ENCODE assay signal across 23 mouse cellular contexts in the genomic region with DNA sequence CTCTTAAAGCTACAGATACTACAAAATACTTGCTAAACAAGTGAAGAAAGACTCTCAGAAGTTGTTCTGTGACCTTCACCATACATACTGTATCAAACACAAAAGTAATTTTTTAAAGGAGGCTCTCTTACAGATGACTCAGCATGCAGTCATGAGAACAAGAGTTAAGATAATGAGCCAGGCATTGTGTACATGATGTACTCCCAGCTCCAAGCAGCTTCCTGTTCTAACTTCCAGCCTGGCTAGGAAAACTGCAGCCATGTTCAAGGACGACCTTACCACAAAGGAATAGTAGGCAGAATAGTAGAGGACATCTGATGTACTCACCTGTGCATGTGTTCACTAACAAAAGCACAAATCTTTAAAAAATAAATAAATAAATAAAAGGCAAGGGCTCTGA. TPM values are rescaled to one million over a fixed set of nuclear protein-coding genes. Genes with fewer than 3 reads are reported as not detected.
A peak's percentile ranks its signal among the peaks of the same experiment; 100 is the strongest.
DNase-seq lines count a peak whose midpoint lies in the region; ATAC-seq and TF ChIP-seq lines count a peak whose summit lies in the region.
"Had no signal": no experiment of that assay in that cellular context is flagged by ENCODE, and none has a peak within 500 bp of the region (broad histone marks: within the 10 kb centered on the region; RNA-seq: fewer than 3 reads in every experiment).

No protein-coding gene starts in this region.

- no peak for DNase-seq in liver, postnatal 0 days
- DNase-seq in liver, embryonic 11.5 days (ENCODE audit: low spot score), result no peak
- peak; percentile 67 for DNase-seq in 3T3-L1 (ENCODE audit: low read depth, low spot score)
- no peak for DNase-seq in stomach, postnatal 0 days (ENCODE audit: low spot score)
- DNase-seq in right cerebral cortex, adult 18-20 months, result no peak
- DNase-seq: adrenal gland, adult 8-10 months; adrenal gland, postnatal 14 days; cerebellum, adult 11-12 months; cerebellum, adult 2 months; cerebellum, adult 9-10 months; cerebellum, postnatal 25 days; forebrain, postnatal 0 days had no signal

- TF ChIP-seq EP300 in liver, postnatal 0 days (IDR thresholded peaks at IDR 0.05; ENCODE audit: low read depth), result peak; percentile 19; the same call in 1 of the 2 replicates
- TF ChIP-seq EP300 in stomach, postnatal 0 days (optimal IDR thresholded peaks at IDR 0.05), result no peak

- H3K9ac ChIP-seq in liver, postnatal 0 days (replicated peaks), result no peak overlapping the region
- H3K9ac ChIP-seq in liver, embryonic 11.5 days (ENCODE audit: low read depth, low read length), result no peak overlapping the region
- H3K9ac ChIP-seq in stomach, postnatal 0 days (ENCODE audit: low read length), result no peak overlapping the region
- H3K9ac ChIP-seq: embryonic facial prominence, embryonic 12.5 days; forebrain, embryonic 13.5 days; forebrain, embryonic 15.5 days; forebrain, postnatal 0 days had no signal

- no peaks in the 10 kb centered on the region for H3K9me3 ChIP-seq in liver, postnatal 0 days (ENCODE audit: low read length)
- no peaks in the 10 kb centered on the region for H3K9me3 ChIP-seq in liver, embryonic 11.5 days (ENCODE audit: control insufficient read depth, low read length)
- no peaks in the 10 kb centered on the region for H3K9me3 ChIP-seq in stomach, postnatal 0 days (ENCODE audit: control insufficient read depth, low read length)
- H3K9me3 ChIP-seq: embryonic facial prominence, embryonic 10.5 days; embryonic facial prominence, embryonic 12.5 days; forebrain, embryonic 13.5 days; forebrain, embryonic 15.5 days; G1E had no signal

- 73% methylated on average over 1 of the region's 1 CpGs for WGBS in liver, postnatal 0 days (ENCODE audit: insufficient replicate concordance)
- WGBS in liver, embryonic 11.5 days, result 79% methylated on average over 1 of the region's 1 CpGs
- 73% methylated on average over 1 of the region's 1 CpGs for WGBS in stomach, postnatal 0 days

- H3K36me3 ChIP-seq in liver, postnatal 0 days (replicated peaks; ENCODE audit: insufficient read depth, low read length), result peaks cover 90% of the 10 kb centered on the region
- peaks cover 70% of the 10 kb centered on the region for H3K36me3 ChIP-seq in liver, embryonic 11.5 days (ENCODE audit: control insufficient read depth, insufficient read depth, low read length)
- H3K36me3 ChIP-seq in stomach, postnatal 0 days (ENCODE audit: control insufficient read depth, insufficient read depth, low read length), result peaks cover 42% of the 10 kb centered on the region

- no peak overlapping the region for H3K4me2 ChIP-seq in liver, postnatal 0 days (ENCODE audit: low read depth, low read length)
- H3K4me2 ChIP-seq in liver, embryonic 11.5 days, result no peak overlapping the region
- no peak overlapping the region for H3K4me2 ChIP-seq in stomach, postnatal 0 days (replicated peaks; ENCODE audit: low read depth)
- H3K4me2 ChIP-seq: embryonic facial prominence, embryonic 12.5 days; forebrain, embryonic 13.5 days; forebrain, embryonic 15.5 days had no signal

- ATAC-seq in liver, postnatal 0 days, result no peak
- no peak for ATAC-seq in liver, embryonic 11.5 days (replicated peaks; ENCODE audit: low FRiP score)
- peak; percentile 80 for ATAC-seq in stomach, postnatal 0 days (ENCODE audit: low FRiP score, low TSS enrichment)
- ATAC-seq: activated CD4-positive, CD25-positive, alpha-beta regulatory T cell, adult 4 months; CD4-positive, CD25-positive, alpha-beta regulatory T cell, adult 4 months; forebrain, embryonic 13.5 days; forebrain, embryonic 15.5 days; forebrain, postnatal 0 days; Patski had no signal

- no peak overlapping the region for H3K27ac ChIP-seq in liver, postnatal 0 days (ENCODE audit: low read depth)
- H3K27ac ChIP-seq in liver, embryonic 11.5 days (ENCODE audit: low read depth, low read length), result no peak overlapping the region
- H3K27ac ChIP-seq in stomach, postnatal 0 days (replicated peaks), result no peak overlapping the region
- H3K27ac ChIP-seq: embryonic facial prominence, embryonic 10.5 days; embryonic facial prominence, embryonic 12.5 days; forebrain, embryonic 13.5 days; forebrain, embryonic 15.5 days had no signal

- no peaks in the 10 kb centered on the region for H3K27me3 ChIP-seq in liver, postnatal 0 days (ENCODE audit: insufficient read depth, low read length)
- H3K27me3 ChIP-seq in liver, embryonic 11.5 days (replicated peaks; ENCODE audit: control insufficient read depth, insufficient read depth, low read length), result no peaks in the 10 kb centered on the region
- H3K27me3 ChIP-seq in stomach, postnatal 0 days (ENCODE audit: control insufficient read depth, insufficient read depth, low read length), result no peaks in the 10 kb centered on the region
- H3K27me3 ChIP-seq: CH12.LX; embryonic facial prominence, embryonic 12.5 days; forebrain, embryonic 13.5 days; forebrain, embryonic 15.5 days; Patski had no signal

- no peak overlapping the region for H3K4me3 ChIP-seq in liver, postnatal 0 days (ENCODE audit: low read depth, low read length)
- H3K4me3 ChIP-seq in liver, embryonic 11.5 days (ENCODE audit: low read depth, low read length), result no peak overlapping the region
- no peak overlapping the region for H3K4me3 ChIP-seq in stomach, postnatal 0 days (ENCODE audit: low read depth, low read length)
- H3K4me3 ChIP-seq: embryonic facial prominence, embryonic 10.5 days; embryonic facial prominence, embryonic 12.5 days; forebrain, embryonic 13.5 days; forebrain, embryonic 15.5 days had no signal

- no peak for TF ChIP-seq CTCF in liver, postnatal 0 days (IDR thresholded peaks at IDR 0.05; ENCODE audit: low read depth)
- no peak for TF ChIP-seq CTCF in stomach, postnatal 0 days (IDR thresholded peaks at IDR 0.05; ENCODE audit: low read depth)

- no peaks in the 10 kb centered on the region for H3K4me1 ChIP-seq in liver, postnatal 0 days (ENCODE audit: insufficient read depth)
- 0 out of 2 replicates have a peak, but pooled peaks cover 6% of the 10 kb centered on the region for H3K4me1 ChIP-seq in liver, embryonic 11.5 days (replicated peaks; ENCODE audit: control insufficient read depth, insufficient read depth, low read length)
- no peaks in the 10 kb centered on the region for H3K4me1 ChIP-seq in stomach, postnatal 0 days (replicated peaks; ENCODE audit: control insufficient read depth, insufficient read depth)
- H3K4me1 ChIP-seq: embryonic facial prominence, embryonic 10.5 days; embryonic facial prominence, embryonic 12.5 days; forebrain, embryonic 13.5 days; forebrain, embryonic 15.5 days had no signal

RNA-seq across cellular contexts. Expression of gene Nfx1, which starts 29.6 kb away (rescaled TPM):
- polyA plus RNA-seq in liver, postnatal 0 days (2015; fragmentation: Nextera tagmentation; extraction: Ambion mirVana), result 18.2 and 19.4 TPM in 2 replicates
- 89.0 and 97.5 TPM in 2 replicates for polyA plus RNA-seq in liver, embryonic 11.5 days (2014; fragmentation: Nextera tagmentation; extraction: Ambion mirVana)
- 27.9 and 28.5 TPM in 2 replicates for polyA plus RNA-seq in stomach, postnatal 0 days (2015; fragmentation: Nextera tagmentation; extraction: Ambion mirVana)

RNA-seq across cellular contexts. Expression of gene Aqp7, which starts 47.7 kb away (rescaled TPM):
- polyA plus RNA-seq in liver, postnatal 0 days (2015; fragmentation: Nextera tagmentation; extraction: Ambion mirVana), result 2.1 and 2.3 TPM in 2 replicates
- 0.86 and 1.2 TPM in 2 replicates for polyA plus RNA-seq in liver, embryonic 11.5 days (2014; fragmentation: Nextera tagmentation; extraction: Ambion mirVana)
- 0.39 and 0.47 TPM in 2 replicates for polyA plus RNA-seq in stomach, postnatal 0 days (2015; fragmentation: Nextera tagmentation; extraction: Ambion mirVana)
- polyA plus RNA-seq: CD4-positive, CD25-positive, alpha-beta regulatory T cell, adult 4 months; cerebellum, adult 2 months; cortical plate, adult 2 months; embryonic facial prominence, embryonic 10.5 days; embryonic facial prominence, embryonic 12.5 days; forebrain, embryonic 11.5 days; forebrain, embryonic 13.5 days; forebrain, embryonic 15.5 days; forebrain, postnatal 0 days; G1E had no signal

RNA-seq across cellular contexts. Expression of gene Chmp5, which starts 52.1 kb away (rescaled TPM):
- polyA plus RNA-seq in liver, postnatal 0 days (2015; fragmentation: Nextera tagmentation; extraction: Ambion mirVana), result 46.6 and 49.3 TPM in 2 replicates
- polyA plus RNA-seq in liver, embryonic 11.5 days (2014; fragmentation: Nextera tagmentation; extraction: Ambion mirVana), result 70.7 and 74.6 TPM in 2 replicates
- polyA plus RNA-seq in stomach, postnatal 0 days (2015; fragmentation: Nextera tagmentation; extraction: Ambion mirVana), result 121 and 125 TPM in 2 replicates

RNA-seq across cellular contexts. Expression of gene Bag1, which starts 52.2 kb away (rescaled TPM):
- polyA plus RNA-seq in liver, postnatal 0 days (2015; fragmentation: Nextera tagmentation; extraction: Ambion mirVana), result 128 and 136 TPM in 2 replicates
- polyA plus RNA-seq in liver, embryonic 11.5 days (2014; fragmentation: Nextera tagmentation; extraction: Ambion mirVana), result 219 and 225 TPM in 2 replicates
- polyA plus RNA-seq in stomach, postnatal 0 days (2015; fragmentation: Nextera tagmentation; extraction: Ambion mirVana), result 259 and 270 TPM in 2 replicates
